Mouse (Mus musculus): Measurements from ENCODE around the gene Zfyve9. TPM values are rescaled to one million over a fixed set of nuclear protein-coding genes. Genes with fewer than 3 reads are reported as not detected.

The Zfyve9 gene
- 0.13 TPM for polyA plus RNA-seq (2017; shearing (Covaris generic))

DNA sequence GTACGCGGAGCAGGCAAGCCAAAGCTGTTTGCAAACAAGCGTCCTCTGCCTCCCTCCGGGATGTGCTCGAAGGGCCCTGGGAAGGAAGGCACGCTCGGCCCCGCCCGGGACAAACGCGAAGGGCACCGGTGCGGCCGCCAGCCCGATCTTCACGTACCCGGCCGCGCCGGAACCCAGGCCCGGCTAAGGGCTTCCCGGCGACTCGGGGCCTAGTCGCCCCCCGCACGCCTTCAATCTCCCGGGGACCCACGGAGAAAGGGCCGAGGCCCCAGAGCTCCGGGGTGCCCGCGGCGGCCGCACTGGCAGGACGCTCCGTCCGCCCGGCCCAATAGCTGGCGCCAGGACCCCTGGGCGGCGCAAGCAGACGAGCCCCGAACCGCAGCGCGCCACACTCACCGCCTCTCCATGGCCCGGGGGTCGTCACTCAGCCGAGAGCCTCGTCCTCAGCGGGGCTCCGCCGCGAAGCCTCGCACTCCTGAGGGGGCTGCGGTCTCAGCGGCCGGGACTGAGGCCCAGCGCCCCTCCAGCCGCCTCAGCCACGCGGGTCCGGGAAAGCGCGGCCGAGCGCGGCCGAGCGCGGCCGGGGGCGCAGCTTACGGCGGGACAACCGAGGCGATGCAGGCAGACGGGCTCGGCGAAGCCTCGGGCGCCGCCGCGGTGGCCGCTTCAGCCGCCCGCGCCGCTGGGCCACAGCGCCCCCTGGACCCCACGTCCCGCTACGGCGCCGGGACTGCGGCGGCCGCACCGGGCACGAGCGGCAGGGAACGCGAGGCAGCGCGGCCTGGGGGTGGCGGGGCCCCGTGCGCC lies at the start of gene Zfyve9:
Zfyve9 (minus strand) TSS at position 742 of the 807 bp plus-strand sequence.

DNA sequence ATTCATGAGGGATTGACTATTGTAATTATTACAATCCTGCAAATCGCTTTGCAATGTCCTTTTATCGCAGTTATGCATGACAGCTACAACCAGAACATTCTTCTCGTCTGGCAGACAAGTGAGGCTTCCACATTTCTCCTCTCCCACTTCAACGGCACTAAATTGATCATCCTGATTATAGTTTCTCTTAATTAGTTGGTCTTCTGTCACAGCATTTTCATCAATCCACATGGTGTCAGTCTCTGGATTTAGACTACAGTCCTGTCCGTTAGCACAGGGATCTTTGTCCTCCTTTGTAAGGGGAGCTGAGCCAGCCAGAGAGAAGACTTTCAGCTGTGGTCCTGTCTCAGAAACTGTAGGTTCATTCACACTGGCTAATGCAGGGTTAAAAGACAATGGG lies 61.2 kb downstream of the Zfyve9 start, which contains the start of gene 3110021N24Rik:
3110021N24Rik (plus strand) TSS at position 301 of the 400 bp plus-strand sequence.

DNA sequence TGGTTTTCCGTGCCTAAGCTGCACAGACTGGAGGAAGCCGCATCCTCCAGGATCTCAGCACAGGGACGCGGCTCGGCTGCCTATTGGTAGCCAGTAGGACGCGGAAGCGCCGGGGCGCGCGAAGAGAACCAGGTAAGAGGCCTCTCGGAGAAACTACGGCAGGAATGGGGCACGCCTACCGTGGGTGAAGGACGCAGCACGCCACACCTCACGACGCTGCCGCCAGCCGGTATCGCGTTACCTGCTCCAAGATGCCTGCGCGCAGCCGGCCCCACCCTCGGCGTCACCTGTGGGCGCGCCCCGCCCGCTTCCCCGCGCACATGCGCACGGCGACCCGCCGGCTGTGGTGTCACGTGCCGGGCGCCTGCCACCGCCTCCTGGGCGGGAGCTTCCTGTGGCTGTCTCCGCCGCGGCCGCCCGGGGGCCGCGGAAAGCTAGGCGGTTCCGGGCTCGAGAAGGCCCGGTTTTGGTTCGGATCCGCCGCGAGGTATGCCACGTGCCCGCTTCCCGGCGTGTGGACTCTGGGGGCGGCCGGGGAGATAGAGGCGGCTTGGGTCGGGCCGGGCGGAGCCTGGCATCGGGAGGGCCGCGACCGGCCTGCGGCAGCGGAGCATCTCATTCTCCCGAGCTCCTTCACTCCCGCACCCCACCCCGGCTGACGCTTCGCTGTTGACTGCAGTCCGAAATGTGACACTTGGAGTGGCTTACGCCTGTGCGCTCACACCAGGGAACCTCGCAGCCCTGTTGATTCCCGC lies 160.8 kb downstream of the Zfyve9 start, which contains the start of gene Cc2d1b:
Cc2d1b (plus strand) TSS at position 354 of the 755 bp plus-strand sequence.

Other genes with a start within 250 kb of the Zfyve9 start
- 63.6 TPM for gene Prpf38a, start 201.5 kb downstream of the Zfyve9 start, polyA plus RNA-seq (2017; shearing (Covaris generic))
- gene Orc1, start 201.4 kb downstream of the Zfyve9 start, polyA plus RNA-seq (2017; shearing (Covaris generic)) = 3.0 TPM
- 92.7 TPM for gene Cc2d1b, start 160.9 kb downstream of the Zfyve9 start, polyA plus RNA-seq (2017; shearing (Covaris generic))
- gene 3110021N24Rik, start 61.1 kb downstream of the Zfyve9 start, polyA plus RNA-seq (2017; shearing (Covaris generic)) = not detected
- gene Btf3l4, start 52.8 kb upstream of the Zfyve9 start, polyA plus RNA-seq (2017; shearing (Covaris generic)) = 60.0 TPM
- gene Txndc12, start 53.8 kb upstream of the Zfyve9 start, polyA plus RNA-seq (2017; shearing (Covaris generic)) = 33.6 TPM
- 23.5 TPM for gene Kti12, start 67.0 kb upstream of the Zfyve9 start, polyA plus RNA-seq (2017; shearing (Covaris generic))
- gene A730015C16Rik, start 67.8 kb upstream of the Zfyve9 start, polyA plus RNA-seq (2017; shearing (Covaris generic)) = 0.50 TPM
- gene Rab3b, start 98.3 kb upstream of the Zfyve9 start, polyA plus RNA-seq (2017; shearing (Covaris generic)) = 0.45 TPM
- 128 TPM for gene Nrd1, start 219.9 kb upstream of the Zfyve9 start, polyA plus RNA-seq (2017; shearing (Covaris generic))

All from activated CD4-positive, CD25-positive, alpha-beta regulatory T cell, adult 9 weeks (primary cell).